Mouse (Mus musculus): ENCODE data around the gene Ssr1. TPM values are rescaled to one million over a fixed set of nuclear protein-coding genes. Genes with fewer than 3 reads are reported as not detected.

Ssr1 gene
- total and polyA plus RNA-seq, 3 experiments: 10.0 to 44.9 (median 41.7) TPM

DNA sequence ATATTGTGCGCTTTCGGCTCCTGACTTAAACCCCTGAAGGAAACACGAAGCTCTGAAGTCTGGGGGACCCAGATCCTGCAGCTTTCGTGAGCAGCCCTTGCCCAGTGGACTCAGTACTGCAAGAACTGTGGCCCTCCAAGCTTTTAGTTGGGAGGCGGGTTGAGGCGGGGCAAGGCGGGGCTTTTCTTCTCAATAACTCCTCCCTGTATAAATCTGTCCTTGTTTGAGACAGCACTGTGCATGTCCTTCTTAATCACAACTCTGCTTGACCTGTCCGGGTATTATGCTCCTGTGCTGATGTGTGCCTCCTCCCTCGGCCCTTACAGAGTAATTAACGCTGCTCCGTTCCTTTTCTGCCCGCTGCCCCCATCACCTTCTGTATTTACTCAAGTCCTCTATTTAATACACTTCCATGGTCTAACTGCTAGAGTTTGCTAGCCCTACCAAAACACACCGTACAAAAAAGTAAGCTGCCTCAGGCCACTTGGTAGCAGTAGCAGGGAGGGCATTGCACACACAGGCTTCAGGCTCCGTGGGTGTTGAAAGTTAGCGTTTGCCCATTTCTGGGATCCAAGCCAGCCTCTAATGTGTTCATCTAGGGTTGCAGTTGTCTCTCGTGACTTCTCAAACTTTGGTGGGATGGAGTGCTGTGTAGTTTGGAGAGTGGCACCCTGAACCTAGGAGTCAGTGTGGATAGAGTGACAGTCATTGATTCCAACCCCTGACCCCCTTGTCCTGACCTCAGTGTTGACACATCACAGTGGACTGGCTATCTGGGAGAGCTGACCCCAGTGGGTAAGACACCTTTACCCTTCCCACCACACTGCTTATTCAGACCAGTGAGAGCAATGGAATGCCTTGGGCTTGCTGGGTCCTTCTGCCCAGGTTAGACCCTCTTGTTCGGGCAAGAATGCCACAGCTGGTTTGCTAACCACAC lies 51.8 kb downstream of the Ssr1 start:
- no peaks in the 10 kb centered on the region for H3K27me3 ChIP-seq (ENCODE audit: control insufficient read depth, insufficient read depth, low read length)
- H3K36me3 ChIP-seq (ENCODE audit: control insufficient read depth, insufficient read depth, low read length): peaks cover 11% of the 10 kb centered on the region
- H3K27ac ChIP-seq: peak overlapping the region; percentile 51
- H3K79me2 ChIP-seq (replicated peaks; ENCODE audit: control insufficient read depth, insufficient read depth, low read length): no peaks in the 10 kb centered on the region
- DNase-seq: no peak
- no peak for TF ChIP-seq CTCF (IDR thresholded peaks at IDR 0.05)
- TF ChIP-seq EP300 (IDR thresholded peaks at IDR 0.05; ENCODE audit: insufficient read depth, low read depth, low read length): no peak
- TF ChIP-seq POLR2A (IDR thresholded peaks at IDR 0.05; ENCODE audit: insufficient read depth, low read depth, low read length): no peak
- intact Hi-C loops (cut with DNase I): loop anchor here (5.0 kb wide), 3 partner anchors 400 to 490 kb away; no protein-coding TSS in a partner anchor
- no peak overlapping the region for H3K9ac ChIP-seq (ENCODE audit: low read depth, low read length)
- peaks cover 9% of the 10 kb centered on the region for H3K4me1 ChIP-seq (ENCODE audit: control insufficient read depth, insufficient read depth, low read length)
- 70% methylated on average over 17 of the region's 17 CpGs for WGBS
- H3K4me3 ChIP-seq: no peak overlapping the region

DNA sequence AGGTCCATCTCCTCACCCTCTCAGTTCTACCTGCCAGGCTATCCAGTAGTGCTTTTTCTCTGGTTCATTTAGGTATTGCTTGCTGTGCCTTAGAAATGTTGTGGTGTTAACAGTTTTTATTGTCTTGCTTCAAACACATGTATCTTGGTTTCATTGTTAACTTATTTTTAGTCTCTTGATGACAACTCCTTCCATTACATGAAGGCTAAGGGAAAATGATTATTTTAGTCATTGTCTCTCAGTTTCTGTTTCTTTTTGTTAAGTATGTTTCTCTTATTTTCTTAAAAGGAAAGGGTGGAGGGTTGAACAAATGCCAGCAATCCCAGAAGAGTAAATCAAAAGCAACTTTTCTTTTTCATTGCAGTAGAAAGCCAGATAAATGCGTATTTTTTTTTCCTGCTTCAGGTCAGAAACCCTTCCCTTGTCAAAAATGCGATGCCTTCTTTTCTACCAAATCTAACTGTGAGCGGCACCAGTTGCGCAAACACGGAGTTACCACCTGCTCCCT lies 52.8 kb downstream of the Ssr1 start:
- 61% methylated on average over 5 of the region's 5 CpGs for WGBS
- Histone ChIP-seq H3K27me3 (ENCODE audit: control insufficient read depth, insufficient read depth, low read length) (no peaks in the 10 kb centered on the region), H3K36me3 (ENCODE audit: control insufficient read depth, insufficient read depth, low read length) (peaks cover 11% of the 10 kb centered on the region), H3K4me3 (no peak overlapping the region), H3K79me2 (replicated peaks; ENCODE audit: control insufficient read depth, insufficient read depth, low read length) (no peaks in the 10 kb centered on the region), H3K4me1 (ENCODE audit: control insufficient read depth, insufficient read depth, low read length) (peaks cover 9% of the 10 kb centered on the region), H3K9ac (ENCODE audit: low read depth, low read length) (no peak overlapping the region), H3K27ac (peak overlapping the region; percentile 51; the same call in 1 of the 2 replicates)
- intact Hi-C loops (cut with DNase I): loop anchor here (5.0 kb wide), 3 partner anchors 399 to 489 kb away; no protein-coding TSS in a partner anchor
- TF ChIP-seq EP300 (IDR thresholded peaks at IDR 0.05; ENCODE audit: insufficient read depth, low read depth, low read length) (no peak), POLR2A (IDR thresholded peaks at IDR 0.05; ENCODE audit: insufficient read depth, low read depth, low read length) (no peak), CTCF (IDR thresholded peaks at IDR 0.05) (no peak)
- no peak for DNase-seq

DNA sequence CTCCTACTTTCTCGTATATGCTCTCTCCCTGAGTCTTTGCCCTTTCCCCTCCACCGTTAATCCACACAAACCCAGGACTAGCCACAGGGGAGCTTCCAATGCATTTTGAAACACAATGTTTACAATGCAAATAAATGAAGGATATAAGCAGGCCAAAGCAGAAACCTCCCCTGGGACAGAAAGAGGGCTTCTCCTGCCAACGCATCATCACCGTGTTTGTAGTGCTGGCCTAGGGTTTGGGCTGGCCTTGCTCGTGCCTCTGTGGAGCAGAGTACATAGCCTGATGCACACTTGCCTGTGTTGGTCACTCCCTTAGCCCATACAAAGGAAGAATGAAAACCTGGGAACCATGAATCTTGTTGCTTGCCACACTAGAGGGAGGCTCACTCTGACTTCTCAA lies 53.4 kb downstream of the Ssr1 start:
- TF ChIP-seq POLR2A (IDR thresholded peaks at IDR 0.05; ENCODE audit: insufficient read depth, low read depth, low read length) (no peak), EP300 (IDR thresholded peaks at IDR 0.05; ENCODE audit: insufficient read depth, low read depth, low read length) (no peak), CTCF (IDR thresholded peaks at IDR 0.05) (no peak)
- Histone ChIP-seq H3K4me1 (ENCODE audit: control insufficient read depth, insufficient read depth, low read length) (peaks cover 9% of the 10 kb centered on the region), H3K79me2 (replicated peaks; ENCODE audit: control insufficient read depth, insufficient read depth, low read length) (no peaks in the 10 kb centered on the region), H3K36me3 (ENCODE audit: control insufficient read depth, insufficient read depth, low read length) (peaks cover 11% of the 10 kb centered on the region), H3K27ac (peak overlapping the region; percentile 60), H3K9ac (ENCODE audit: low read depth, low read length) (no peak overlapping the region), H3K4me3 (no peak overlapping the region), H3K27me3 (ENCODE audit: control insufficient read depth, insufficient read depth, low read length) (no peaks in the 10 kb centered on the region)
- intact Hi-C loops (cut with DNase I): loop anchor here (5.0 kb wide), 3 partner anchors 398 to 488 kb away; no protein-coding TSS in a partner anchor
- 36% methylated on average over 5 of the region's 5 CpGs for WGBS
- DNase-seq: no peak

DNA sequence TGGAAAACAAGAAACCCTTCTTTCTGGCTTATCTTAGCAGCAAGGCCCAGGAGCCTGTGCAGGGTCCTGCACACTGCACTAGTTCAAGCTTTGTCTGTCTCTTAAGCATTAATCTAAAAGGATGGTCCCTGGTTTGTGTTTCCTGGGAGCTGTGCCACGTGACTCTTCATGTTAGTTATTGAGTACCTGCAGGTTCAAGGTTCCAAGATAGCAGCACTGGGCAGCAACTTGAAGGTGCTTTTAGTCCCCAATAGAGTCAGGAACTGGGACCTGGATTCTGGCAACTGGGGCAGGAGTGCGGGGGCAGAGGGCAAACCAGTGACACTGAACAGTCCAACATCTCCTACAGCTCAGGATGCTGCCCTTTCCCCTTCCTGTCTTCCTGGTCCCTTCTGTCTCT lies 53.9 kb downstream of the Ssr1 start:
- H3K4me1 ChIP-seq (ENCODE audit: control insufficient read depth, insufficient read depth, low read length): peaks cover 9% of the 10 kb centered on the region
- H3K4me3 ChIP-seq: no peak overlapping the region
- H3K9ac ChIP-seq (ENCODE audit: low read depth, low read length): no peak overlapping the region
- intact Hi-C loops (cut with DNase I): loop anchor here (5.0 kb wide), 3 partner anchors 398 to 488 kb away; no protein-coding TSS in a partner anchor
- H3K36me3 ChIP-seq (ENCODE audit: control insufficient read depth, insufficient read depth, low read length): peaks cover 15% of the 10 kb centered on the region
- no peaks in the 10 kb centered on the region for H3K27me3 ChIP-seq (ENCODE audit: control insufficient read depth, insufficient read depth, low read length)
- peak overlapping the region; percentile 60; the same call in 1 of the 2 replicates for H3K27ac ChIP-seq
- no peaks in the 10 kb centered on the region for H3K79me2 ChIP-seq (replicated peaks; ENCODE audit: control insufficient read depth, insufficient read depth, low read length)
- DNase-seq: no peak
- TF ChIP-seq POLR2A (IDR thresholded peaks at IDR 0.05; ENCODE audit: insufficient read depth, low read depth, low read length): no peak
- TF ChIP-seq CTCF (IDR thresholded peaks at IDR 0.05): no peak
- no peak for TF ChIP-seq EP300 (IDR thresholded peaks at IDR 0.05; ENCODE audit: insufficient read depth, low read depth, low read length)
- 74% methylated on average over 2 of the region's 2 CpGs for WGBS

DNA sequence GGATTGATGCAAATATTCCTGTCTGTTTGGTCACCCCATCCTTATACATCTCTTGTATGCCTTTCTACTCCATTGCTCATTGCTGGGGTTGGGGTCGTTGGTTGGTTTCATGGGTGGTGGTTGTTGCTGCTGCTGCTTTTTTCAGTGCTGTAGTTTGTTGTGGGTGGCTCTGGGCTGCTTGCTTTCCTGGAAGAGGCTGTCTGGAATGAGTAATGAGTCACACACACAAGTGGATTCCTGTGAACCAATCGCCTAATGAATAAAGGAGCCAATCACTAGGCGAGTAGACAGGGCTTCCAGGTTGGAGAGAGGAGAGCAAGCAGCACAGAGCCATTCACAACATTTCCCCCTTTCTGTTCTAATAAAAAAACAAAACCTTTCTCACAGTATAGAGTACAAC lies 57.7 kb downstream of the Ssr1 start:
- Histone ChIP-seq H3K79me2 (replicated peaks; ENCODE audit: control insufficient read depth, insufficient read depth, low read length) (no peaks in the 10 kb centered on the region), H3K36me3 (ENCODE audit: control insufficient read depth, insufficient read depth, low read length) (peaks cover 9% of the 10 kb centered on the region), H3K27ac (no peak overlapping the region; the same call in 1 of the 2 replicates), H3K4me3 (no peak overlapping the region), H3K27me3 (ENCODE audit: control insufficient read depth, insufficient read depth, low read length) (no peaks in the 10 kb centered on the region), H3K4me1 (ENCODE audit: control insufficient read depth, insufficient read depth, low read length) (peaks cover 10% of the 10 kb centered on the region), H3K9ac (ENCODE audit: low read depth, low read length) (no peak overlapping the region)
- 81% methylated on average over 3 of the region's 3 CpGs for WGBS
- no peak for TF ChIP-seq POLR2A (IDR thresholded peaks at IDR 0.05; ENCODE audit: insufficient read depth, low read depth, low read length)
- no peak for TF ChIP-seq EP300 (IDR thresholded peaks at IDR 0.05; ENCODE audit: insufficient read depth, low read depth, low read length)
- DNase-seq: no peak
- intact Hi-C loops (cut with DNase I): loop anchor here (5.0 kb wide), 1 partner anchor 159 kb away; the partner anchor contains the start of gene Rreb1

Measured in heart, adult 2 months (tissue).